Mouse (Mus musculus) ES-Bruce4 (cell line): ENCODE data around the gene 1700088E04Rik. TPM values are rescaled to one million over a fixed set of nuclear protein-coding genes. Genes with fewer than 3 reads are reported as not detected.
A peak's percentile ranks its signal among the peaks of the same experiment; 100 is the strongest.

Source experiments
- H3K27ac ChIP-seq: 2 replicates; pipeline ENCODE4 v1.5.1; 2012; ENCODE audit warnings: low read length, inconsistent platforms; ENCODE audit not compliant: insufficient read depth
- H3K27me3 ChIP-seq: 2 replicates; pipeline ENCODE4 v1.6.1; 2012; ENCODE audit warnings: mild to moderate bottlenecking, low read length, inconsistent platforms; ENCODE audit not compliant: control insufficient read depth, poor library complexity, insufficient read depth, severe bottlenecking
- H3K36me3 ChIP-seq: 2 replicates; pipeline ENCODE4 v1.6.1; 2012; ENCODE audit warnings: inconsistent platforms, mild to moderate bottlenecking, low read length, moderate library complexity; ENCODE audit not compliant: control insufficient read depth, poor library complexity, insufficient read depth, severe bottlenecking
- H3K4me1 ChIP-seq: one replicate; pipeline ENCODE4 v1.8.1; 2011; ENCODE audit warnings: low read length; ENCODE audit not compliant: control insufficient read depth, insufficient read depth
- H3K4me3 ChIP-seq: 2 replicates; pipeline ENCODE4 v1.5.1; 2011; ENCODE audit warnings: low read depth, mild to moderate bottlenecking, low read length
- H3K9ac ChIP-seq: 2 replicates; pipeline ENCODE4 v1.6.1; 2012; ENCODE audit warnings: low read depth, mild to moderate bottlenecking, inconsistent platforms; ENCODE audit not compliant: poor library complexity, severe bottlenecking
- H3K9me3 ChIP-seq: replicated peaks from 2 replicates; pipeline ENCODE4 v1.6.1; 2012; ENCODE audit warnings: mild to moderate bottlenecking, low read length, inconsistent platforms; ENCODE audit not compliant: control insufficient read depth, poor library complexity, insufficient read depth, severe bottlenecking
- CTCF ChIP-seq: IDR thresholded peaks from one replicate; pipeline ENCODE4 v1.8.1; 2011; ENCODE audit warnings: low read depth, low read length
- EP300 ChIP-seq: IDR thresholded peaks from 2 replicates; pipeline ENCODE4 v1.6.1; 2011; ENCODE audit warnings: low read depth, low read length; ENCODE audit not compliant: insufficient read depth
- POLR2A ChIP-seq: IDR thresholded peaks from one replicate; pipeline ENCODE4 v1.8.1; 2011; ENCODE audit warnings: low read length; ENCODE audit not compliant: insufficient read depth
- polyA plus RNA-seq: library from polyadenylated mRNA; stranded (reverse); fragments of >200 nt; gene quantifications from 2 replicates; pipeline ENCODE4 v1.2.4, GENCODE M21; 2011; ENCODE audit warnings: low read depth; ENCODE audit not compliant: missing spikeins, insufficient read depth, insufficient read length

1700088E04Rik gene
- polyA plus RNA-seq, 1 experiment: 1.4 TPM

- Histone ChIP-seq H3K36me3 (no peaks in the 10 kb centered on the region), H3K27me3 (no peaks in the 10 kb centered on the region), H3K4me3 (no peak overlapping the region; the same call in 1 of the 2 replicates), H3K27ac (no peak overlapping the region), H3K9ac (peak overlapping the region; percentile 80; the same call in 1 of the 2 replicates), H3K4me1 (peaks cover 1% of the 10 kb centered on the region), H3K9me3 (no peaks in the 10 kb centered on the region)
- TF ChIP-seq POLR2A (no peak), CTCF (no peak), EP300 (no peak)
Measured at GRCm38 (mm10) chr15:79110031-79110430, 31.0 kb downstream of the 1700088E04Rik start.

DNA sequence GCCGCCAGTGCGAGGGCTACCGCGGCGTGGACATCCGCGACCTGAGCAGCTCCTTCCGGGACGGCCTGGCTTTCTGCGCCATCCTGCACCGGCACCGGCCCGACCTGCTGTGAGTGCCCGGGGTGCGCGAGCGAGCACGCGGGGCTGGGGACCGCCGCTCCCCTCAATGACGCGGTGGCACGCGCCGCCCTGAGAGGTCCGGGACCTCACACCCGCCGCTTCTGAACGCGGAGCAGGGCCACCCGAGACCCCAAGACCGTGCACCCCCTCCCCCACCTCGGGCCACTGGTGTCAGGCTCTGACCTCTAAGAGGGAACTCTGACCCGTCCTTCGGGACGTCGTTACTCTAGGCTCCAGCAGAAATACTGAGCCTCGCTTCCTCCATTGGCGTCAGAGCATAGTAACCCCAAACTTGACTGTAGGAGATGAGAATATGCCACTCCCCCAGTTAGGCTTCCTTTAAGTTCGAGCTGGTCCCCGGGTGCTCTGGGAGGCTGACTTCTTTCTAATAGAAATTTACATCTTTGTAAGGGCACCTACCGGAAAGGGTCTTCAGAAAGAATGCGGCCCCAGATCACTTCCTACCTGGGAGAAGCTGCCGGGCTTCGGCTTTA is 31.6 kb downstream of the 1700088E04Rik start:
- peak overlapping the region; percentile 63 for H3K4me3 ChIP-seq
- no peaks in the 10 kb centered on the region for H3K36me3 ChIP-seq
- TF ChIP-seq CTCF: no peak
- TF ChIP-seq EP300: no peak
- no peak for TF ChIP-seq POLR2A
- H3K27ac ChIP-seq: no peak overlapping the region
- peaks cover 2% of the 10 kb centered on the region for H3K4me1 ChIP-seq
- H3K9ac ChIP-seq: peak overlapping the region; percentile 80
- H3K9me3 ChIP-seq: no peaks in the 10 kb centered on the region
- H3K27me3 ChIP-seq: no peaks in the 10 kb centered on the region

DNA sequence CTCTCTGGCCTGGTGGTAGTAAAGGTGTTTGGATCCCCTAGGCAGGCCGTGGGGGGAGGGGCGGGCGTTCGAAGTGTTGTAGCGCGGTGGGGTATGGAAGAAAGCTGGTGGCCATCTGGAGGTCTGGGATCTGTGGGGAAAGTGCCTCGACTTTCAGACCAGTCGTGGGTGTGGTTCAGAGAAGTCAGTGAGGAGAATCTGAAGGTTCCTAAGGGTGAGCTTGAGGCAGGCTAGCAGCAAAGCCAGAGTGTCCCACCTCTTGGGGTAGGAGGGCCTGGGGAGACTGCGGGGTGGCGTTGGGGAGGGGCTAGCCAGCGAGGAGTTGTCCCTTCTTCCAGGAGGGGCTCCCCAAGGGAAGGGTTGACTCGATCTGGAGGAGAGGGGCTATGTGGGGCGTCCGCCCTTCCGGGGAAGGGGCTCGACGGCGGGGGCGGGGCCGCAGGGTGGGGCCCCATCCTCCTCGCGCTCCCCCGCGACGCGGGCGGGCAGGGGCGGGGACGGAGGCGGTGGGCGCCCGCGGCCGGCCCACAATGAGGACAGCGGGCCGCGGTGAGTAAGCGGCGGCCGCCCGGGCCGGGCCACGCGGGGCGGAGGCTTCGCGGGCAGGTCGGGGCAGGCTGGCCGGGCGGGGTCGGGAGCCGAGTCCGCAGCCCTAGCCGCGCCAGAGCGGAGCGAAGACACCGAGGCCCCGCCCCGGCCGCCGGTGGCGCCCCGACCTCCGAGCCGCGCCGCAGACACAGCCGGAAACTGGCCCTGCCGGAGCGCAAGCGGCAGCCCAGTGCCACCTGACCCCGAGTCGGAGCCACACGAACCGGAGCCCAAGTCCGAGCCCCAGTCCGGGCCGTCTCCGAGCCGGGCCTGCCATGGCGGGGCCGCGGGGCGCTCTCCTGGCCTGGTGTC is 32.4 kb downstream of the 1700088E04Rik start, which contains the start of gene Micall1:
Gene Micall1 (plus strand): TSS at position 478 of the 900 bp plus-strand sequence.
- Histone ChIP-seq H3K27me3 (no peaks in the 10 kb centered on the region), H3K4me3 (peak within 1 kb of the TSS; percentile 63), H3K36me3 (no peaks in the 10 kb centered on the region), H3K9ac (peak within 1 kb of the TSS; percentile 80), H3K4me1 (peaks cover 2% of the 10 kb centered on the region), H3K27ac (no peak within 1 kb of the TSS), H3K9me3 (no peaks in the 10 kb centered on the region)
- no peak for TF ChIP-seq EP300
- no peak for TF ChIP-seq CTCF
- no peak for TF ChIP-seq POLR2A

- peaks cover 2% of the 10 kb centered on the region for H3K4me1 ChIP-seq
- no peak overlapping the region for H3K27ac ChIP-seq
- peak overlapping the region; percentile 80 for H3K9ac ChIP-seq
- no peak overlapping the region for H3K4me3 ChIP-seq
- H3K27me3 ChIP-seq: no peaks in the 10 kb centered on the region
- H3K36me3 ChIP-seq: no peaks in the 10 kb centered on the region
- TF ChIP-seq POLR2A (no peak), EP300 (no peak), CTCF (no peak)
- no peaks in the 10 kb centered on the region for H3K9me3 ChIP-seq
Measured at GRCm38 (mm10) chr15:79107966-79108365, 33.1 kb downstream of the 1700088E04Rik start.

- peaks cover 2% of the 10 kb centered on the region for H3K4me1 ChIP-seq
- H3K36me3 ChIP-seq: no peaks in the 10 kb centered on the region
- no peaks in the 10 kb centered on the region for H3K9me3 ChIP-seq
- H3K4me3 ChIP-seq: no peak overlapping the region
- no peak overlapping the region for H3K9ac ChIP-seq
- TF ChIP-seq EP300 (no peak), CTCF (no peak), POLR2A (no peak)
- H3K27me3 ChIP-seq: no peaks in the 10 kb centered on the region
- no peak overlapping the region for H3K27ac ChIP-seq
Measured at GRCm38 (mm10) chr15:79105804-79106203, 35.2 kb downstream of the 1700088E04Rik start.

DNA sequence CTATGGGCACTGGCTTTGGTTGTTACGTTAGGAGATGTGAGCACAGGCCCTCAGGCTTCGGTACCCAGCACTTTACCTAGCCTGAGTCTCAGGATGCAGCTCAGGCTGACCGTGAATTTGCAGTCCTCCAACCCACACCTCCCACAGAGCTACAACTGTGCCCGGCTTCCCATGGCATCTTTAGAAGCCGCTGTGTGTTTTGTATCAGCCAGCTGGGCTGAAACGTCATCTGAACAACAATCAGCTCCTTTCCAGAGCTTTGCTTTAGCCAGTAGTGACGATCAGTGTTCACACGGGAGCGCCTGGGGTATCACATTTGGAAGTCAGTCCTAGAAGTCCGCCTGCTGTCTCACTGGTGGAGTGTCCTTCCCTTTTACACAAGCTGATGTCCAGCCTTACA is 37.8 kb downstream of the 1700088E04Rik start:
- Histone ChIP-seq H3K27me3 (no peaks in the 10 kb centered on the region), H3K27ac (no peak overlapping the region), H3K36me3 (no peaks in the 10 kb centered on the region), H3K9ac (no peak overlapping the region), H3K9me3 (no peaks in the 10 kb centered on the region), H3K4me3 (no peak overlapping the region), H3K4me1 (peaks cover 2% of the 10 kb centered on the region)
- TF ChIP-seq EP300 (no peak), POLR2A (no peak), CTCF (no peak)
